Mouse (Mus musculus): ENCODE measurements around the gene Ar. TPM values are rescaled to one million over a fixed set of nuclear protein-coding genes. Genes with fewer than 3 reads are reported as not detected.

Ar gene
- polyA plus RNA-seq, 1 experiment from 2014 or later, result 1.3 TPM

DNA sequence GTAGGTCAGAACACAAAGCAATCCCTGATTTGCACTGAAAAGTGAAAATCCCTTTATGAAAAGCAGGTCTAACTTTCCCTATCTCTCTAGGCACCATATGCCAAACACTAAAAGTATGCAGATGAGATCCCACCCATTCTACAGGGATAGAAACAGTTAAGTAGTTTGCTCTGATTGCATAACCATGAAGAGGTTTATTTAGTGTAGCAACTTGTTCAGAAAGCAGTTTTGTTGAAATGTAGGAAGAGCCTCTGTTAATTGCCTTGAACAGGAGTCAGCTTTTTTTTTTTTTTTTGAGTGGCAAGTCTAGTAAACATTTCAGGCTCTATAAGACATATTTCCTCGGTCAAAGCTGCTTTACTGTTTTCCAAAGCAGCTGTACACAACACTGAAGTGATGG is 67.5 kb downstream of the Ar start:
- DNase-seq (ENCODE audit: low spot score) (no peak), ATAC-seq (replicated peaks; ENCODE audit: low FRiP score, low read depth) (no peak)
- no peak overlapping the region for H3K4me2 ChIP-seq (ENCODE audit: low read length)
- H3K9ac ChIP-seq (ENCODE audit: low read depth, low read length), result no peak overlapping the region
- TF ChIP-seq CTCF (IDR thresholded peaks at IDR 0.05; ENCODE audit: low read depth), result no peak
- no peaks in the 10 kb centered on the region for H3K36me3 ChIP-seq (ENCODE audit: insufficient read depth, low read length)
- H3K27ac ChIP-seq, result no peak overlapping the region
- no peaks in the 10 kb centered on the region for H3K4me1 ChIP-seq (replicated peaks; ENCODE audit: insufficient read depth, low read length)
- no peak overlapping the region for H3K4me3 ChIP-seq (replicated peaks; ENCODE audit: low read depth, low read length)
- no peaks in the 10 kb centered on the region for H3K27me3 ChIP-seq (ENCODE audit: insufficient read depth, low read length)
- WGBS, result 55% methylated on average over 1 of the region's 1 CpGs
- H3K9me3 ChIP-seq (replicated peaks; ENCODE audit: low read length), result no peaks in the 10 kb centered on the region

DNA sequence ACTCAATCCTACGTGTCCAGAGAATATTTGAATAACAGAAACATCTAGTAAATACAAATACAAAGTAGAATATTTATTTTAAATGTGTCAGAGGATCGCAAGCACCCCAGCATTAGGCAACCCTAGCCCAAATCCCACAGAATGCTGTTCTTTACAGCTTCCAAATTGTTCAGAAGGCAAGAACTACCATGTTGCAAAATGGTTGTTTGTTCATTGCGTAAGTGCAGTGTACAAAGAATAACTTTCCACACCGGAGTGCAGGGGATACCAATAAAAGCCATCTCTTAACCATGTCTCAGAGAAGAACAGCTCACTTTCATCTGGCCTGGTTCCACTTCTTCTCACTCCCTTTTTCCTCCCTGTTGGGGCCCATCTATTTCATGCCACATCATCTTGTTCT is 90.4 kb downstream of the Ar start:
- WGBS, result 81% methylated on average over 4 of the region's 4 CpGs
- Histone ChIP-seq H3K27ac (no peak overlapping the region), H3K9me3 (replicated peaks; ENCODE audit: low read length) (no peaks in the 10 kb centered on the region), H3K27me3 (ENCODE audit: insufficient read depth, low read length) (no peaks in the 10 kb centered on the region), H3K4me1 (replicated peaks; ENCODE audit: insufficient read depth, low read length) (no peaks in the 10 kb centered on the region), H3K9ac (ENCODE audit: low read depth, low read length) (no peak overlapping the region), H3K36me3 (ENCODE audit: insufficient read depth, low read length) (no peaks in the 10 kb centered on the region), H3K4me3 (replicated peaks; ENCODE audit: low read depth, low read length) (no peak overlapping the region), H3K4me2 (ENCODE audit: low read length) (no peak overlapping the region)
- no peak for TF ChIP-seq CTCF (IDR thresholded peaks at IDR 0.05; ENCODE audit: low read depth)
- no peak for DNase-seq (ENCODE audit: low spot score)
- no peak for ATAC-seq (replicated peaks; ENCODE audit: low FRiP score, low read depth)

DNA sequence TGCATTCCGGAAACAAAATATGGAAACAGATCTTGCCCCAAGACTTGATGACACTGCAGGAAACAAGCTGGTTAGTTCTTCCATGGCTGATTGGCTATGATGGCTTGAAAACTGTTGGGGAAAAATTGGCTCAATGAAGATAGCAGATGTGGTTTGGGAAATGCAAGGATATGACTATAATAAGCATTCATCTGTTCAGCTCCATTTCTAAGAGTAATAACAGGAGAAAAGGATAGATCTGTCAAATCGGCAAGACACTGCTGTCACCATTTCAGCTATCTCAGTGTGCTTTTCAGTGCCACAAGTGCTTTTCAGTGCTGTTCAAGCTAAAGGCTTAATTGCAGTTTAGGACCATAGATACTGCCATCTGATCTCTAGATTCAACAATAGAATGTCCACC is 96.5 kb downstream of the Ar start:
- H3K27ac ChIP-seq, result no peak overlapping the region
- no peak overlapping the region for H3K4me3 ChIP-seq (replicated peaks; ENCODE audit: low read depth, low read length)
- ATAC-seq (replicated peaks; ENCODE audit: low FRiP score, low read depth) (no peak), DNase-seq (ENCODE audit: low spot score) (no peak)
- H3K4me1 ChIP-seq (replicated peaks; ENCODE audit: insufficient read depth, low read length), result no peaks in the 10 kb centered on the region
- no peak for TF ChIP-seq CTCF (IDR thresholded peaks at IDR 0.05; ENCODE audit: low read depth)
- H3K9ac ChIP-seq (ENCODE audit: low read depth, low read length), result no peak overlapping the region
- no peaks in the 10 kb centered on the region for H3K27me3 ChIP-seq (ENCODE audit: insufficient read depth, low read length)
- no peaks in the 10 kb centered on the region for H3K36me3 ChIP-seq (ENCODE audit: insufficient read depth, low read length)
- H3K4me2 ChIP-seq (ENCODE audit: low read length), result no peak overlapping the region
- no peaks in the 10 kb centered on the region for H3K9me3 ChIP-seq (replicated peaks; ENCODE audit: low read length)
- 79% methylated on average over 2 of the region's 2 CpGs for WGBS

DNA sequence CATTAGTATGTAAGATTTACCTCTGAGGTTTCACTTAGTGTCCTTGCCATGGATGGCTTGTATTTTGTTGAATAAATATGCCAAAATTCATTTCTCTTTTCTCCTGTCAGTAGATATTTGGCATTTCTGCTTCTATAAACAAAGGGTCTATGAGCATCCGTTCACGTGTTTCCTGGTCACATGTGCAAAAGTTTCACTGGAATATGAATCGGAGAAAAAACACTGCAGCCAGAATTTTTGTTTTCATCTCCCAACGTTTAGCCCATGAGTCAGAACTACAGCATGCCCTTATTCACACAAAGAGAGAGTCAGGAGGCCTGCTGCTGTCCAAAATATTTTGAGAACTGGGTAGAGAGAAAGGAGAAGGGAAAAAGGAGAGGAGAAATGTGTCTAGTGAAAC is 99.8 kb downstream of the Ar start:
- H3K27ac ChIP-seq, result no peak overlapping the region
- ATAC-seq (replicated peaks; ENCODE audit: low FRiP score, low read depth) (no peak), DNase-seq (ENCODE audit: low spot score) (no peak)

DNA sequence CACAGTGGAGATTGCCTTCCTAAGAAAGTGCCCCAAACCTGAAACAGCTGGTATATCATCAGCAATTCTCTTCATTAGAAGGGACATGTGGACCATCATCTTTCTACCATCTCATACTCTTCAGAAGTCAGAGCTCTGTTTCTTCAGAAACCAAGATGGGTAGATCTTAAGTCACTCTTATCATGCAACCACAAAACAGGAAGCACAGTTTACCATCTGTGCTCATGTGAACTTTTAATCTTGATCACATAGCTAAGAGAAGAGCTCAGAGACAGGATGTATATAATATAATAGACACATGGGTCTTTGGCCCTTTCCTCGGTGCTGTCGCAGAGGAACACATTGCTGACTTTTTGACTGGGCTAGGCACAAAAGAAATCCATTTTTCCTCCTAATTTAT is 111.1 kb downstream of the Ar start:
- H3K4me2 ChIP-seq (ENCODE audit: low read length), result no peak overlapping the region
- ATAC-seq (replicated peaks; ENCODE audit: low FRiP score, low read depth) (no peak), DNase-seq (ENCODE audit: low spot score) (no peak)
- no peaks in the 10 kb centered on the region for H3K9me3 ChIP-seq (replicated peaks; ENCODE audit: low read length)
- no peaks in the 10 kb centered on the region for H3K4me1 ChIP-seq (replicated peaks; ENCODE audit: insufficient read depth, low read length)
- H3K36me3 ChIP-seq (ENCODE audit: insufficient read depth, low read length), result no peaks in the 10 kb centered on the region
- H3K27me3 ChIP-seq (ENCODE audit: insufficient read depth, low read length), result no peaks in the 10 kb centered on the region
- TF ChIP-seq CTCF (IDR thresholded peaks at IDR 0.05; ENCODE audit: low read depth), result no peak
- no peak overlapping the region for H3K27ac ChIP-seq
- no peak overlapping the region for H3K9ac ChIP-seq (ENCODE audit: low read depth, low read length)
- no peak overlapping the region for H3K4me3 ChIP-seq (replicated peaks; ENCODE audit: low read depth, low read length)
- 88% methylated on average over 2 of the region's 2 CpGs for WGBS

More for the DNA sequence above, 99.8 kb downstream of the Ar start:
- no peaks in the 10 kb centered on the region for H3K4me1 ChIP-seq (replicated peaks; ENCODE audit: insufficient read depth, low read length)
- H3K36me3 ChIP-seq (ENCODE audit: insufficient read depth, low read length), result no peaks in the 10 kb centered on the region
- H3K4me3 ChIP-seq (replicated peaks; ENCODE audit: low read depth, low read length), result no peak overlapping the region
- 80% methylated on average over 4 of the region's 4 CpGs for WGBS
- TF ChIP-seq CTCF (IDR thresholded peaks at IDR 0.05; ENCODE audit: low read depth), result no peak
- no peaks in the 10 kb centered on the region for H3K9me3 ChIP-seq (replicated peaks; ENCODE audit: low read length)
- H3K9ac ChIP-seq (ENCODE audit: low read depth, low read length), result no peak overlapping the region
- no peaks in the 10 kb centered on the region for H3K27me3 ChIP-seq (ENCODE audit: insufficient read depth, low read length)
- no peak overlapping the region for H3K4me2 ChIP-seq (ENCODE audit: low read length)

DNA sequence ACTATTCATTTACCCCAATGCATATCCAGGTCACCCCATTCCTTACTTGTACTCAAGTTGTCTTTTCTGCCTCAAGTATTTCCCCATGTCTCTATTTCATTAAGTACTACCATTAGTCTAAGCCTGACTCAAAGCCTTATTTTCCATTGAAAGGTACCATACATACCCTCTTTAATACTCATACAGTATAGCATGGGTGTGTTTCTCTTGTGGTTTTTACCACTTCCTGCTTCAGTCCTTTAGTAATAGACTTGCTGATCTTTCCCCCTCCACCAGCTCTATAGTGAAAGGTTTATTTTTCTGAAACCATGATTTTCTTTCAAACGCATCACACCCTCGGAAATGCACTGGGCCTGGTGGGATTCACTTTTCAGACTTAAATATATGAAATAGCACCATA is 117.2 kb downstream of the Ar start:
- no peak for ATAC-seq (replicated peaks; ENCODE audit: low FRiP score, low read depth)
- WGBS, result 90% methylated on average over 2 of the region's 2 CpGs
- no peaks in the 10 kb centered on the region for H3K36me3 ChIP-seq (ENCODE audit: insufficient read depth, low read length)
- no peaks in the 10 kb centered on the region for H3K4me1 ChIP-seq (replicated peaks; ENCODE audit: insufficient read depth, low read length)
- H3K9ac ChIP-seq (ENCODE audit: low read depth, low read length), result no peak overlapping the region
- no peaks in the 10 kb centered on the region for H3K9me3 ChIP-seq (replicated peaks; ENCODE audit: low read length)
- no peak for TF ChIP-seq CTCF (IDR thresholded peaks at IDR 0.05; ENCODE audit: low read depth)
- H3K27me3 ChIP-seq (ENCODE audit: insufficient read depth, low read length), result no peaks in the 10 kb centered on the region
- H3K4me3 ChIP-seq (replicated peaks; ENCODE audit: low read depth, low read length), result no peak overlapping the region
- H3K4me2 ChIP-seq (ENCODE audit: low read length), result no peak overlapping the region
- H3K27ac ChIP-seq, result no peak overlapping the region
- no peak for DNase-seq (ENCODE audit: low spot score)

DNA sequence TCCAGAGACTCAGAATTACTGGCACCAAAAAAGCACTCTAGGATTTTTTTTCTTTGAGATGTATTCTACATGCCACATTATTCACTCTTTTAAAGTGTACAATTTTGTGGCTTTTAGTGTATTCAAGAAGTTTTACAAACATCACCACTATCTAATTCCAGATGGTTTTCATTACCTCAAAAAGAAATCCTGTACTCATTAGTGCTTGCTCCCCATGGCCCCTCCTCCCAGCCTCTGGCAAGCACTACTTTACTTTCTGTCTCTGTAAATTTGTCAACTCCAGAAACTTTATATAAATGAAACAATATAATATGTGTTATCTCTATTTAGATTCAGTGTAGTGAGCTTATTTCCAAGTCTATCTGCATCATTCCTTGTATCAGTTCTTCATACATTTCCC is 122.8 kb downstream of the Ar start:
- Histone ChIP-seq H3K4me2 (ENCODE audit: low read length) (no peak overlapping the region), H3K27ac (no peak overlapping the region), H3K36me3 (ENCODE audit: insufficient read depth, low read length) (no peaks in the 10 kb centered on the region), H3K9me3 (replicated peaks; ENCODE audit: low read length) (no peaks in the 10 kb centered on the region), H3K27me3 (ENCODE audit: insufficient read depth, low read length) (no peaks in the 10 kb centered on the region), H3K4me3 (replicated peaks; ENCODE audit: low read depth, low read length) (no peak overlapping the region), H3K4me1 (replicated peaks; ENCODE audit: insufficient read depth, low read length) (no peaks in the 10 kb centered on the region), H3K9ac (ENCODE audit: low read depth, low read length) (no peak overlapping the region)
- no peak for DNase-seq (ENCODE audit: low spot score)
- no peak for ATAC-seq (replicated peaks; ENCODE audit: low FRiP score, low read depth)
- TF ChIP-seq CTCF (IDR thresholded peaks at IDR 0.05; ENCODE audit: low read depth), result no peak
